Mouse (Mus musculus) heart, postnatal 10 days (tissue): ENCODE results near the gene Ipmk. TPM values are rescaled to one million over a fixed set of nuclear protein-coding genes. Genes with fewer than 3 reads are reported as not detected.

ENCODE experiments used
- DNase-seq, 2 experiments: peaks; one replicate each; pipeline ENCODE4 v3.0.0; 2021
- intact Hi-C: fragments of 180-260 bp; cut with DNase I; formaldehyde crosslinking; loops from one replicate; pipeline ENCODE4 v1.15.1; 2025
- total RNA-seq, 2 experiments: library from RNA; stranded (reverse); gene quantifications; 2 replicates each; pipeline ENCODE4 v1.2.3; 2021

The Ipmk gene
- total RNA-seq = 10 to 100 TPM; 14.9 to 15.0 TPM

GRCm38 (mm10) chr10:71347509-71347949 lies at the start of gene Ipmk:
Ipmk (plus strand) TSS chr10:71347763.
- intact Hi-C loops = no loop called here
- peak; percentile 99 to 100 for DNase-seq

- intact Hi-C loops = no loop called here
- DNase-seq = no peak
Measured at GRCm38 (mm10) chr10:71300161-71300560, 47.4 kb upstream of the Ipmk start.

- peak in 1 of 2 experiments; percentile 14 for DNase-seq
- intact Hi-C loops = no loop called here
Measured at GRCm38 (mm10) chr10:71302490-71302889, 45.1 kb upstream of the Ipmk start.

- peak; percentile 24 to 53 for DNase-seq
- intact Hi-C loops = no loop called here
Measured at GRCm38 (mm10) chr10:71306190-71306589, 41.4 kb upstream of the Ipmk start.

GRCm38 (mm10) chr10:71306759-71307158 lies 40.8 kb upstream of the Ipmk start:
- intact Hi-C loops = no loop called here
- DNase-seq = no peak

- intact Hi-C loops = no loop called here
- DNase-seq = no peak
Measured at GRCm38 (mm10) chr10:71308199-71308598, 39.4 kb upstream of the Ipmk start.

- intact Hi-C loops = no loop called here
- DNase-seq = no peak
Measured at GRCm38 (mm10) chr10:71310288-71310687, 37.3 kb upstream of the Ipmk start.

- intact Hi-C loops = no loop called here
- DNase-seq = no peak
Measured at GRCm38 (mm10) chr10:71314596-71314995, 33.0 kb upstream of the Ipmk start.

GRCm38 (mm10) chr10:71316056-71316455 lies 31.5 kb upstream of the Ipmk start:
- intact Hi-C loops = no loop called here

GRCm38 (mm10) chr10:71316497-71316896 lies 31.1 kb upstream of the Ipmk start:
- intact Hi-C loops = no loop called here
- DNase-seq = no peak

More at GRCm38 (mm10) chr10:71316056-71316455, 31.5 kb upstream of the Ipmk start:
- no peak for DNase-seq

- intact Hi-C loops = no loop called here
- no peak for DNase-seq
Measured at GRCm38 (mm10) chr10:71323669-71324068, 23.9 kb upstream of the Ipmk start.

- no peak for DNase-seq
- intact Hi-C loops = no loop called here
Measured at GRCm38 (mm10) chr10:71326123-71326522, 21.4 kb upstream of the Ipmk start.

GRCm38 (mm10) chr10:71326789-71327188 lies 20.8 kb upstream of the Ipmk start:
- DNase-seq = peak; percentile 71 to 85
- intact Hi-C loops = loop anchor here (1.0 kb wide), 1 partner anchor 75 kb away; no protein-coding TSS in a partner anchor

GRCm38 (mm10) chr10:71327386-71327785 lies 20.2 kb upstream of the Ipmk start:
- no peak for DNase-seq
- intact Hi-C loops = loop anchor here (1.0 kb wide), 1 partner anchor 74 kb away; no protein-coding TSS in a partner anchor

GRCm38 (mm10) chr10:71328382-71328781 lies 19.2 kb upstream of the Ipmk start:
- intact Hi-C loops = no loop called here
- no peak for DNase-seq

GRCm38 (mm10) chr10:71328870-71329269 lies 18.7 kb upstream of the Ipmk start:
- intact Hi-C loops = no loop called here
- no peak for DNase-seq

GRCm38 (mm10) chr10:71329295-71329694 lies 18.3 kb upstream of the Ipmk start:
- DNase-seq = no peak
- intact Hi-C loops = no loop called here

- DNase-seq = no peak
- intact Hi-C loops = no loop called here
Measured at GRCm38 (mm10) chr10:71330070-71330469, 17.5 kb upstream of the Ipmk start.

GRCm38 (mm10) chr10:71331908-71332307 lies 15.7 kb upstream of the Ipmk start:
- DNase-seq = no peak
- intact Hi-C loops = no loop called here

GRCm38 (mm10) chr10:71332376-71332775 lies 15.2 kb upstream of the Ipmk start:
- DNase-seq = no peak
- intact Hi-C loops = no loop called here

- intact Hi-C loops = no loop called here
- no peak for DNase-seq
Measured at GRCm38 (mm10) chr10:71332859-71333258, 14.7 kb upstream of the Ipmk start.

- DNase-seq = no peak
- intact Hi-C loops = no loop called here
Measured at GRCm38 (mm10) chr10:71337733-71338132, 9.8 kb upstream of the Ipmk start.
